Mouse (Mus musculus) lung, adult 2 months (tissue): ENCODE measurements around the gene Tmtc1. TPM values are rescaled to one million over a fixed set of nuclear protein-coding genes. Genes with fewer than 3 reads are reported as not detected.
A peak's percentile ranks its signal among the peaks of the same experiment; 100 is the strongest.

Experiments used
- DNase-seq: peaks from one replicate; pipeline ENCODE4 v3.0.0; 2022
- H3K4me1 ChIP-seq: fragments of 200-500 bp; 2 replicates; pipeline ENCODE4 v1.6.1; 2011; ENCODE audit warnings: low read length; ENCODE audit not compliant: control insufficient read depth, insufficient read depth
- H3K4me3 ChIP-seq: fragments of 200-500 bp; replicated peaks from 2 replicates; pipeline ENCODE3; 2011; ENCODE audit warnings: low read depth, mild to moderate bottlenecking, control low read depth, low read length; ENCODE audit errors: extremely low read depth
- CTCF ChIP-seq: fragments of 200-500 bp; IDR thresholded peaks from 2 replicates; pipeline ENCODE4 v1.5.1; 2011; ENCODE audit warnings: mild to moderate bottlenecking, low read length, control low read depth; ENCODE audit not compliant: insufficient read depth
- POLR2A ChIP-seq: fragments of 200-500 bp; IDR thresholded peaks from 2 replicates; pipeline ENCODE4 v1.6.1; 2011; ENCODE audit warnings: low read depth, mild to moderate bottlenecking, control low read depth, low read length, borderline replicate concordance; ENCODE audit errors: extremely low read depth
- WGBS: fragments of 180-500 bp; shearing (Covaris S2); methylation state at CpG from one replicate; pipeline ENCODE4 v1.1.7; 2018; 5-methylcytosine and 5-hydroxymethylcytosine counted together
- polyA plus RNA-seq: library from polyadenylated mRNA; depleted of rRNA; stranded (reverse); fragments of >200 nt; gene quantifications from 2 replicates; pipeline ENCODE4 v1.2.3, GENCODE M21; 2012; rRNA removed

Gene Tmtc1
- polyA plus RNA-seq = 41.0 and 46.3 TPM in 2 replicates

DNA sequence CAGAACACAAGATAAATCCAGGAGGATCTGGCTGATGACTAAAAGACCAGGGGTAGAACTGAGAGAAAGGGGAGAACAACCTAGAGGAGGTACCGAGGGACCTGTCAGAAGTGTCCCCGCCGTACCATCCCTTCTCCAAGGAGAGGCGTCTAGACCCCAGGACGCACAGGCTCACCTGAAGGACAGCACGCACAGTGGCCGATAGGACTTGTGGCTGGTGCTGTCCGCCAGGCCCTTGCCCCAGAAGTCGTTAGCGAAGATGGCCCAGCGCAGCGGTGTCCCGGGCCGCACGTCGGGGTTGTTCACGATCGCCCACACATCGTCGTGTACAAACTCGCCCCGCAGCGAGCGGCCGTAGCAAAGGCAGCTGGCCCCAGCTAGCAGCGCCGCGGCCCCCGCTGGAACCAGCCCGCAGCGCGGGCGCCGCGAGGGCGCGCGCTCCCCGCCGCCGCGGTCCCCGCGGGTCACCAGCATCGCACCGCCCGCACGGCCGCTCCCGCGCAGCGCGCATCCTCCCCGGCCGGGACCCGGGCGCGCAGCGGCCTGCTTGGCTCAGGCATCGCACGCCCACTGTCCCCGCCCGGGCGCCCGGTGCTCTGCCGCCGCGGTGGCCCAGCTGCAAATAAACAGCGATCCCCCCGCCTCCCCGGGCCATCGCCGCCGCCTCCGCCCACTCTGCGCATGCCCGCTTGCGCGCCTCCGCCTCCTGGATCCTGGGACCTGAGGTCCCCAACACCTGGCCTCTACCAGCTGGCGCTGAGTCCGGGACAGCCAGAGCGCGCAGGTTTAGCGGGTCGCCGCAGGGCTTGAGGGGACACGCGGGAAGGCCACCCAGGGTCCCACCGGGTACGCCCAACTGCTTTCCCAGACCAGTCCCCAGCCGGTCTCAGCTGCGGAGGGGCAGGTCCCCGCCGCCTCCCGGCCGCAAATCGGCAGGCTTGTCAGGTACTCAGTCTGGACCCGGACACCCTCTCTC, at the start of gene Tmtc1:
Gene Tmtc1 (minus strand): TSS at position 664 of the 976 bp plus-strand sequence.
- Histone ChIP-seq H3K4me1 (no peaks in the 10 kb centered on the region; the same call in 1 of the 2 replicates), H3K4me3 (peak within 1 kb of the TSS; percentile 99)
- under 1% methylated on average over 94 of the region's 99 CpGs for WGBS
- TF ChIP-seq POLR2A = peak; percentile 62; the same call in 1 of the 2 replicates
- no peak for TF ChIP-seq CTCF
- peak; percentile 73 for DNase-seq

DNA sequence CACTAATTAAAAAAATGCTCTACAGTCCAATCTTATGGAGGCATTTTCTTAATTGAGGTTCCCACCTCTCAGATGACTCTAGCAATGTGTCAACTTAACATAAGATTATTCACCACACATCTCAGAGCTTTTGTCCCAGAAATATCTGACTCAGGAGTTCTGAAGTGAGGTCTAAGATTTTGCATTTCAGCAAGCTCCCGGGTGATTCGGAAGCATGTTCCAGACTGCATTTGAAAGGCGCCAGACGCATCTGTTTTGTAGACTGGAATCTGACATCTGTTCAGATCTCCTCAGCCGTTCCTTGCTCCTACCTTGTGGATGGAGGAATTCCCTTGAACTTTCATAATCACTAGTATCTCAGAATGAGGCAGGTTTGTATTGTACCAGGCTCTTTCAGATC, 47.7 kb upstream of the Tmtc1 start:
- 87% methylated on average over 5 of the region's 5 CpGs for WGBS
- Histone ChIP-seq H3K4me1 (no peaks in the 10 kb centered on the region), H3K4me3 (no peak overlapping the region)
- DNase-seq = no peak
- no peak for TF ChIP-seq POLR2A
- no peak for TF ChIP-seq CTCF

DNA sequence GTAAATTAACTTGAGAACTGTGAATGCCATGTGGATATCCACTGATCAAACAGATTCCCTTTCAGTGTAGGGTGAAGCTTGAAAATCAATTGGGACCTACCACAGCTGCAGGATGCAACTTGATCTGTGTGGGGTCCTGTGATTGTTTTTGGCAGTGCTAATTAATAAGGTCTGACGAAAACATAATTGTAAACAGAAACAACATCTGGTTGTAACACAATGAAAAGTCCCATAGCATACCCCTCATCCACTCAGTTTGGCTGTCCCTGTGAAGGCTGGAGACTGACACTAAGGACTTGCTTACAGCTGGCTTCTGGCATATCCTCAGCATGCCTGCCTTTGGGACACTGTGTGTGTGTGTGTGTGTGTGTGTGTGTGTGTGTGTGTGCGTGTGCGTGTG, 42.6 kb upstream of the Tmtc1 start:
- WGBS = 70% methylated on average over 3 of the region's 3 CpGs
- H3K4me3 ChIP-seq = no peak overlapping the region
- no peaks in the 10 kb centered on the region for H3K4me1 ChIP-seq
- no peak for DNase-seq
- no peak for TF ChIP-seq POLR2A
- no peak for TF ChIP-seq CTCF

DNA sequence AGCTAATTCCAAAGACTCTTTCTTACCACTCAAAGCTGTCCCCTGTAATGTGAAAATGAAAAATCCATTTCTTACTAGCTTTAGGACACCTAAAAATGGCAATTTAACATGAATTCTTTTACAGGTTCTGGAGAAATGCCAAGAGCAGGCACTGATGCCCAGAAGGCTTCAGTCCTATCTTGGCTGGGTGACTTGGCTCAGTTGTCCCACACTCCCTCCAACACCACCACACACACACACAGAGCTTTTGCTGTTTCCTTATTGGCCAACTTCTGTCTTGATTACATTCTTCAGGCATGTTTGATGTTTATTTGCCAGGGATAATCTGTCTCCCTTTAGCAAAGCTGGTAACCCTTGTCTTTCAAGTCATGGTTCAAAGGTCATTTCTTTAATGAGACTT, 37.7 kb upstream of the Tmtc1 start:
- H3K4me1 ChIP-seq = no peaks in the 10 kb centered on the region
- no peak for DNase-seq
- H3K4me3 ChIP-seq = no peak overlapping the region
- TF ChIP-seq POLR2A (no peak), CTCF (no peak)

DNA sequence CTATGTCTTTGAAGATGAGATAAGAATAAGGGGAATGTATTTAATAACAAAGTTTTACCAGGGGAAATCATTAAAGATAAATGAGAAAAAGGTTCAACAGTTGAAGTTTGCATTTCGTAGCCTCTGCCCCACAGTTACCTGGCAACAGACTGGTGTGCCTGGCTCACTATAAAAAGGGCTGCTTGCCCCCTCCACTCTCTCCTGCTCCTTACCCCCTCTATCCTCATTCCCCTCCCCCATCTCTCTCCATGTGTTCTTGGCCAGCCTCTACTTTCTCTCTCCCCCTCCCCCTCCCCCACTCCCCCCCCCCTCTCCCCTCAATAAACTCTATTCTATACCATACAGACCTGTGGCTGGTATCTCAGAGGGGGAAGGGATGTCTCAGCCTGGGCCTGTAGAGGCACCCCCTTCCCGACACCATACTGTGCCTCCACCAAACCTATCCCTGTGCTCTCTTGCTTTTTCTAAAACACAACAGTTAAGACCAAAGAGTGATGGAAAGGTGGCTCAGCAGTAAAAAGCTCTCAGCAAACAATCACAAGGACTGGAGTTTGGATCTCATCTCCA, 35.6 kb upstream of the Tmtc1 start:
- WGBS = 70% methylated on average over 2 of the region's 2 CpGs
- no peak for DNase-seq
- TF ChIP-seq CTCF (no peak), POLR2A (no peak)
- H3K4me1 ChIP-seq = no peaks in the 10 kb centered on the region
- H3K4me3 ChIP-seq = no peak overlapping the region

DNA sequence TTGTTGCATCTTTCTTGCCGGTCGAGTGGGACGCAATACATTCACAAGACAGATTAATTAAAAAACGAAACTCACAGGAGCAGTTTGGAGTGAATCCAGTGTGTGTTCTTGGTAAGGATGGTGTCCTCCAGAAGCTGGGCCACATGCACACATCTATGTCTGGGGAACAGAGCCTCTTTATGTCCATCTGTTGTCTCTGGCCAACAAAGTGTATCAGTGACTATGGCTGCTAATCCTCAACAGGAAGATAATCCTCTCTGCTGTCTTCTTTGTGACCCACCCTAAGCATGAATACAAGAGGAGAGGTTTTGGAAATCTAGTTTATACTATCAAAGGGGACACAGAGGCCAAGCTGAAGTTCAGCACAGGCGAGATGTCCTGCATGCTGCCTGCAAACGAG, 34.2 kb upstream of the Tmtc1 start:
- TF ChIP-seq CTCF (no peak), POLR2A (no peak)
- WGBS = 71% methylated on average over 6 of the region's 6 CpGs
- no peak overlapping the region for H3K4me3 ChIP-seq
- DNase-seq = no peak
- peaks cover 4% of the 10 kb centered on the region for H3K4me1 ChIP-seq

DNA sequence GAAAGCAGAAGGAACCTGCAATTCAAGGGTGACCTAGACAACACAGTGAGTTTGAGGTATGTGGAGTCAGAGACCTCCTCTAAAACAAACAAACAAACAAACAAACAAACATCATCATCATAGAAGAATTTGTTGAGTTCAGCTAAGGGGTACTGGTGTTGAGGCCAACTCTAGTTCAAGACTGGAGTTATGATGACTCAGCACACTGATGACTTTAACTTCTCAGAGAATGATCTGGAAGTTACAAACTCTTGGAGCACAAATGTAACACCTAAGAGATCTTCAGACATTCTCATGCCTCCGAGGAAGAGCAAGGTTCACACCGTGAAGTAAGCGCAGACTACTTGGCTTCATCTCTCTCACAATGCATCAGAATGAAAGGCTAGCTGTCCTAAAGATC, 28.1 kb upstream of the Tmtc1 start:
- H3K4me3 ChIP-seq = no peak overlapping the region
- peaks cover 9% of the 10 kb centered on the region for H3K4me1 ChIP-seq
- TF ChIP-seq CTCF (no peak), POLR2A (no peak)
- DNase-seq = no peak
- WGBS = 96% methylated on average over 3 of the region's 3 CpGs

DNA sequence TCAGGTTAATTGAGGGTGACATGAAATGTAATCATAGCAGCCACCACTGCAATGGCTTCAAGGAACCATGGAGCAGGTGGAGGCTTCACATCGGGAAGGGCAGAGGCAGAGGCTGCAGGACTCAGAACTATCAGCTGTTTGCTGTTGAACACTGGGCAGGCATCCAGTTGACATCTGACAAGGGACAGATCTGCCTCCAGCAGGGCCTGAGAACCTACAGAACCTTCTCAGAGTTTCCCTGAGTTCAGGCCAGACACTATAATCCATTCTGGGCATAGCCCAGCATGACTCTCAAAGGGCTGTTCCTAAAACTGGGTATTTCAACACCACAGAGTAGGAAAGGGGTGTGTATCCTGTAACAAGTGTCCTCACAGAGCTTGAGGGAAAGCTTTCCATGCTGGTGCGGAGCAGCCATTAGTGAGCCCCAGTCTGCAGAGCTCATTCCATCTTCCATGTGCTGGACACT, 23.8 kb upstream of the Tmtc1 start:
- 50% methylated on average over 2 of the region's 2 CpGs for WGBS
- Histone ChIP-seq H3K4me1 (peaks cover 4% of the 10 kb centered on the region), H3K4me3 (no peak overlapping the region)
- peak; percentile 6 for DNase-seq
- no peak for TF ChIP-seq POLR2A
- TF ChIP-seq CTCF = no peak

DNA sequence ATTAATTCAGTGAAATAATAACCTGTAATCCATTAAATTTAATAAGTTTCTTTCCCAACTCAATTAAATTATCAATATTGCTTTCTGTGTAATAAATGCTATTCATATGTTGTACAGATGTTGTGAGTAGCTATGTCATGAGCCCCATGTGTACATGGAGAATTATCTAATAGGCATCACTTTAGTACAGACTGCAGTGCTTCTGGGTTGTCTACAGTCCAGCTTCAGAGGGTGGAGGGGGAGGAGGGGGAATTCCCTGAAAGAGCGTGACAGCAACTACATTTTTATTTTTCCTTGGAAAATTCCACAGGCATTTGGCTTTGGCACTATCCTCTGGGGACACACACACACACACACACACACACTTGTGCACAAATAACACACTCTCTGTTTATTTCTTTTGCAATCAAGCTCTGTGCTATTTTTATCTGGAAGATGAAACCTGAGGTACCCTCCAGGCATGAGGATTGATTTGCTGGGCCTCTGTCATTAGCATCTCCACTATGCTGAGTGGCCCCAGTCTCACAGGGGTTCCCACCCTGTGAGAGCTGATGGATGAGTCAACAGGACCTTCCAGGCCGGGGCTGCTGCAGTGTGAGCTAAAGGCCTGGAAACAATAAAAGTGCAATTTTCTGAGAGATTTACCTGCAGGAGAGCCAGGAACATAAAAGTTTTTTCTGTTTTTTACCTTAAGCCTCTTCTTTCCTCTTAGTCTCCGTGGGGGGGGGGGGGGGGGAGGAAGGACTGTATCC, 23.2 kb upstream of the Tmtc1 start:
- TF ChIP-seq CTCF (no peak), POLR2A (no peak)
- no peak for DNase-seq
- H3K4me1 ChIP-seq = 0 out of 2 replicates have a peak, but pooled peaks cover under 1% of the 10 kb centered on the region
- no peak overlapping the region for H3K4me3 ChIP-seq
- 35% methylated on average over 3 of the region's 3 CpGs for WGBS

DNA sequence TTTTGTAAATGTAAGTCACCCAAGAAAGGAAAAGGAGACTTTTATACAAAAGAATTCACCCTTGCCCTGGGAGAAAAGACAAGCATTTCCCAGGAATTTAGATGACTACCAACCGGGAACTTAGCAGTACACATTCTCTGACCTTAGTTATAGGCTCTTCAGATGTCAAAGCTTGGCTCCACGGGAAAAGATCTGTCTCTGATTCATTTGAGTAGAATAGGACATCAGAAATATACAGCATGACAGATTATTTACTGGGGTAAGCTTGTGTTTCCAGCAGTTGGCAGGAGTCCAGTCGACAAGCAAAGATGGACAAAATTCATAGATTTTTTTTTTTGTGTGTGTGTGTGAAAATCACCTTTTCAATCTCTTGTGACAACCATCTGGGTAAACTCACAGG, 15.4 kb upstream of the Tmtc1 start:
- TF ChIP-seq POLR2A (no peak), CTCF (no peak)
- 40% methylated on average over 3 of the region's 3 CpGs for WGBS
- Histone ChIP-seq H3K4me3 (no peak overlapping the region), H3K4me1 (no peaks in the 10 kb centered on the region)
- DNase-seq = no peak
